Mouse (Mus musculus) megakaryocyte-erythroid progenitor cell, adult 5-6 weeks (primary cell): Measurements from ENCODE around the gene Odf3. TPM values are rescaled to one million over a fixed set of nuclear protein-coding genes. Genes with fewer than 3 reads are reported as not detected.

Source experiments
- ATAC-seq: replicated peaks from 2 replicates; pipeline ENCODE4 v1.8.0; 2016; ENCODE audit warnings: mild to moderate bottlenecking, inconsistent platforms; ENCODE audit not compliant: severe bottlenecking, poor library complexity, low FRiP score, low TSS enrichment
- total RNA-seq, 2 experiments: library from RNA; stranded (forward) in 1 of 2; stranded (reverse) in 1 of 2; fragments of 200-1000, 215-1000 nt in 1 of 2; fragments of >200 nt in 1 of 2; fragmentation: Nextera tagmentation in 1 of 2; gene quantifications; 2 replicates each; pipeline ENCODE4 v1.2.3; 2014 to 2017

Gene Odf3
- total RNA-seq (2014; fragmentation: Nextera tagmentation) (not detected in 2 replicates), total RNA-seq (2017) (not detected in 2 replicates)

GRCm38 (mm10) chr7:140847755-140848580, at the start of gene Odf3:
Gene Odf3 (plus strand): TSS chr7:140847805.
- ATAC-seq, result no peak

GRCm38 (mm10) chr7:140798212-140798611, 49.4 kb upstream of the Odf3 start:
- no peak for ATAC-seq

GRCm38 (mm10) chr7:140802629-140803028, 45.0 kb upstream of the Odf3 start:
- ATAC-seq, result no peak

GRCm38 (mm10) chr7:140805704-140806103, 41.9 kb upstream of the Odf3 start:
- peak; percentile 94 for ATAC-seq

GRCm38 (mm10) chr7:140810496-140810895, 37.1 kb upstream of the Odf3 start:
- ATAC-seq, result no peak

GRCm38 (mm10) chr7:140811714-140812113, 35.9 kb upstream of the Odf3 start:
- no peak for ATAC-seq

- ATAC-seq, result no peak
These were observed 34.8 kb upstream of the Odf3 start for GRCm38 (mm10) chr7:140812850-140813249.

GRCm38 (mm10) chr7:140820173-140820572, 27.4 kb upstream of the Odf3 start:
- no peak for ATAC-seq

- ATAC-seq, result no peak
These were observed 26.3 kb upstream of the Odf3 start for GRCm38 (mm10) chr7:140821305-140821652.

GRCm38 (mm10) chr7:140821653-140822329, 25.8 kb upstream of the Odf3 start, which contains the start of gene Zfp941:
Gene Zfp941 (minus strand): TSS chr7:140822178.
- peak; percentile 92 for ATAC-seq

GRCm38 (mm10) chr7:140822731-140823130, 24.9 kb upstream of the Odf3 start:
- ATAC-seq, result no peak

- ATAC-seq, result peak; percentile 87
These were observed 19.3 kb upstream of the Odf3 start for GRCm38 (mm10) chr7:140828171-140828881.

- no peak for ATAC-seq
These were observed 16.2 kb upstream of the Odf3 start for GRCm38 (mm10) chr7:140831447-140831846.

GRCm38 (mm10) chr7:140833341-140833740, 14.3 kb upstream of the Odf3 start:
- no peak for ATAC-seq

GRCm38 (mm10) chr7:140834968-140835757, 12.4 kb upstream of the Odf3 start, which contains the start of gene Urah:
Gene Urah (plus strand): TSS chr7:140835018.
- no peak for ATAC-seq

GRCm38 (mm10) chr7:140835758-140836087, 11.9 kb upstream of the Odf3 start:
- ATAC-seq, result no peak

- no peak for ATAC-seq
These were observed 11.1 kb upstream of the Odf3 start for GRCm38 (mm10) chr7:140836243-140837115.

GRCm38 (mm10) chr7:140839556-140839955, 8.0 kb upstream of the Odf3 start:
- ATAC-seq, result no peak
